Mouse (Mus musculus) mouse embryonic stem cell (cell line): ENCODE results near the gene Pcdh9.

Experiments used
- in situ Hi-C, 2 experiments: fragments of 300-500 bp; cut with MboI; formaldehyde crosslinking; loops; 1 replicate in 1 of 2; 3 replicates in 1 of 2; pipeline ENCODE4 v1.14.3; 2019 to 2020; ENCODE audit warnings: low sequenced_read_pairs in 2 of 2, low pct_unique_long_range_greater_than_20kb in 1 of 2, mixed read lengths in 1 of 2; ENCODE audit not compliant: unreplicated experiment in 1 of 2

Gene Pcdh9

DNA sequence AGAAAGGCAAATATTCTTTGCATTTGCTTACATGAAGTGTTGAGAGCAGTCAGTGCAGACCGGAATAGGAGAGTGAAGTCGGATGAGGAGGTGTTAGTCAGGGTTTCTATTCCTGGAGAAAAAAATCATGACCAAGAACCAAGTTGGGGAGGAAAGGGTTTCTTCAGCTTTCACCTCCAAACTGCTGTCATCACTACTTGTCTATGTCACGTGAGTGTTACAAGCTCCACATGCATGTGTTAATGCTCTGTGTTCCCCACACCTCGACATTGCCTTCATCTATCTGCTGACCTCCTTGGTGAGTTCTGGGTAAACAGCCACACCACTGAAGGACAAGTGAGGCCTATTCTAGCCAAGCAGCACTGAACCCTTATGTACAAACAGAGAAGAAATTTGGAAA is 797.7 kb downstream of the Pcdh9 start:
- in situ Hi-C loops, result no loop called here

DNA sequence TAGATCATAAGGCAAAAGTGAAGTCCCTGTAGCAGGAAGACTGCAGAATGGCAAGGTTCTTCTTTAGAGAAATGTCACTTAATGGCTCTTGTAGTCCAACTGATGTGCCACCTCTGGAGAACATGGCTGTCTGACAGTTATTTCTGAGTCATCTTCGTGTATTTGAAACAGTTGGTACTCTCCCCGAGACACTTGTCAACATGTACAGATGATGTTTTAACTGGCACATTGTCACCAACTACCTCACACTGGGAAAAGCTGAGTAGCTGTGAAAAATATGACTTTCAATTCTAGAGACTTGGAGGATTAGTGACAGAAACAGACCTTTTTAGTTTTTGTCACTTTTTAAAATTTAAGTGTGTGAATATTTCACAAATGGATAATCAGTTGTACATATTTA is 804.8 kb downstream of the Pcdh9 start:
- in situ Hi-C loops, result no loop called here

DNA sequence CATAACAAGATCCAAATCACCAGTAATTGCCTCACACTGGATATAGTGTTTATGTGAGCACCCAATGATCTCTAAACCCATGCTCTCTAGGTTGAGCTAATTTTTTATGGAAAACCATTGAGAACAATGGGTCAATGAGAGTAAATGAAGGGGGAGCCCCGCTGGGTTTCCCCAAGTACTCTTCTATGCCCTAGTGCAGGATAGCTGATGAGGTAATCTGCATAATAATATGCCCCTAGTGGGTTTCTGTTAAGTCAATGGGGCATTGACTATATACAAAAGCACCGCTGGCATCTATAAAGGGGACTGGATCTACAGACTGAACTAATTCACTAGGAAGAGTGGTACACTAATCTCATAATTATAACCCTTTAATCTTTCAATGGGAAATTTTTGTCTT is 807.3 kb downstream of the Pcdh9 start:
- in situ Hi-C loops, result no loop called here

DNA sequence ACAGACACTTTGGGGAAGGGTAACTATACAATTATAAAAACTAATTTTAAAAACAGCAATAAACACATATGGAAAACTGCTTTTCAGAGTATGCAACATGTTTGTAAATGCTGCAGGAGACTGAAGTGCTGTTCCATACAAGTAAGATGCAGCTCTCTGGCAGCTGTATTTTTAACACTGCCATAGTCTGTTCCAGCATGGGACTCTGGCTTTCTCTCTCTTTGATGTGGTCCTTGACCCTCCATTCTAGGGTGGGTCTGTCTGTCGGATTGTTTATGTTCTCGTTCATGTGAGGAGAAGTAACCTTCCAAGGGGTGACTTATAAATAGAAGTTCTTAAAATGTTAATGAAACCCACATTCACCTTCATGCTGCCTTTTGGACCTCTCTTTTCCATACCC is 809.6 kb downstream of the Pcdh9 start:
- in situ Hi-C loops, result no loop called here

GRCm38 (mm10) chr14:93075761-93076160 is 814.7 kb downstream of the Pcdh9 start:
- in situ Hi-C loops, result no loop called here

- in situ Hi-C loops, result no loop called here
These were observed 818.1 kb downstream of the Pcdh9 start for GRCm38 (mm10) chr14:93072346-93072745.

- in situ Hi-C loops, result no loop called here
These were observed 820.3 kb downstream of the Pcdh9 start for GRCm38 (mm10) chr14:93070140-93070539.

- in situ Hi-C loops, result no loop called here
These were observed 822.8 kb downstream of the Pcdh9 start for GRCm38 (mm10) chr14:93067411-93068336.

DNA sequence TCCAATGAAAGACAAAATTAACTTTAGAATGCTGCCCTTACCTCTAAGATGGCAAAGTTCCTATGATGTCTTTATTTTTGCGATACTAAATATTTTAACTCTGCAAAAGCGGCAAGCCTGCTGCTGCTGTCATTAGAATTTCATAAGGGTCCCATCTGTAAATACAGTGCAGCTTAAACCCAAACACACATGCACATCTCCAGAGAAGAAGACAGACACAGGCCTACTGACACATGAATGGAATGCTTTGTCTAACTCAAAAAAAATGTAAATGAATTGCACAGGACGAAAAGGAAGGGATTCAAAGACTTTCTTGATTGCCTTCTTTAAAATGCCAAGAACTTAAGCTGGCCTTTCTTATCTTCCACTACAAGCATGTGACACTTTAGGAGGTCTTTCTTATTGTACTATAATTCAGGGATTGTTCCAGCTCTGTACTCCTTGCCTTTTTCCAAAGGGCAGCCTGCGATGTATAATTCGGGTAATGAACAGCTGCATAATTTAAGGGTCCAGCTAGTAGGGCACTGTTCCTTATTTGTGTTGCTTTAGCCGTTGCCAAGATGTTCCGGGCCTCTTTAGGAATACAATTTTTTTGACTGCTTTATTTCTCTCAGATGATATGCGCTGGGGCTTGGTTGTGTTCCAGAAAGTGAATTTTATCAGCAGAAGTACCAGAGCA is 823.6 kb downstream of the Pcdh9 start:
- in situ Hi-C loops, result no loop called here

GRCm38 (mm10) chr14:93061824-93062620 is 828.5 kb downstream of the Pcdh9 start:
- in situ Hi-C loops, result no loop called here

DNA sequence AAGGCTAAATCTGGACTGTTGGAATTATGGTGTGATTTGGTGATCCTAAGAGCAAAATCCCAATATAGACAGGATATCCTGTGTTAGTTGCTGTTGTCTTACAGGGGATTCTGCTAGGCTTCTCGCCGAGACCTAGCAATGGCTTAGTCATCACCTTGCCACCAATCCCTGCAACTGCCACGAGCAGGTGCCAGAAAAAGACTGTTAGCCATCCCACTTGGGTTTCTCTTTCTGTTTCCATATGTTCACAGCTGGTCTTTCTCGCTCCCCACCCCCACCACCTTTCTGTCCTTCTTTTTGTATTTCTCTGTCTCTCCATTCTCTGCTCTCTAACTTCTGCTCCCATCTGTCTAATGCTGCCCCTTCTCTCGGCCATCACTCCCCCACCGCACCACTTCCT is 831.7 kb downstream of the Pcdh9 start:
- in situ Hi-C loops, result no loop called here

DNA sequence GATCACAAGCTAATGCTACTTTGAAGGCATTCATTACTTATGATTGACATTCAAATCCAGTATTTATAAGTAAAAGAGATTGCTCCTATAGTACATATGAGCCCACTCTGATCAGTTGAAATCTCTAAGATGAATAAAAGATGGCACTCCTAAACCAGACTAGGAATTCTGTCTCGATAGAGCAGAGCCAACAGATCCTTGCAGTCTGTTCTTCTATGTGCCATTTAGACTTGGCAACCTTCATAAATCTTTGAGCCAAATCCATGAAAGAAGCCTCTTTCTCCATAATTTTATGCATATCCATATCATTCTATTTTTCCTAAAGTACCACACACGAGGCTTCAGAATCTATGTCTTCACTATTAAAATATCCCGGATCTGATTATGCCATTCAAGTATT is 834.5 kb downstream of the Pcdh9 start:
- in situ Hi-C loops, result no loop called here

GRCm38 (mm10) chr14:93040591-93040990 is 849.9 kb downstream of the Pcdh9 start:
- in situ Hi-C loops, result no loop called here

DNA sequence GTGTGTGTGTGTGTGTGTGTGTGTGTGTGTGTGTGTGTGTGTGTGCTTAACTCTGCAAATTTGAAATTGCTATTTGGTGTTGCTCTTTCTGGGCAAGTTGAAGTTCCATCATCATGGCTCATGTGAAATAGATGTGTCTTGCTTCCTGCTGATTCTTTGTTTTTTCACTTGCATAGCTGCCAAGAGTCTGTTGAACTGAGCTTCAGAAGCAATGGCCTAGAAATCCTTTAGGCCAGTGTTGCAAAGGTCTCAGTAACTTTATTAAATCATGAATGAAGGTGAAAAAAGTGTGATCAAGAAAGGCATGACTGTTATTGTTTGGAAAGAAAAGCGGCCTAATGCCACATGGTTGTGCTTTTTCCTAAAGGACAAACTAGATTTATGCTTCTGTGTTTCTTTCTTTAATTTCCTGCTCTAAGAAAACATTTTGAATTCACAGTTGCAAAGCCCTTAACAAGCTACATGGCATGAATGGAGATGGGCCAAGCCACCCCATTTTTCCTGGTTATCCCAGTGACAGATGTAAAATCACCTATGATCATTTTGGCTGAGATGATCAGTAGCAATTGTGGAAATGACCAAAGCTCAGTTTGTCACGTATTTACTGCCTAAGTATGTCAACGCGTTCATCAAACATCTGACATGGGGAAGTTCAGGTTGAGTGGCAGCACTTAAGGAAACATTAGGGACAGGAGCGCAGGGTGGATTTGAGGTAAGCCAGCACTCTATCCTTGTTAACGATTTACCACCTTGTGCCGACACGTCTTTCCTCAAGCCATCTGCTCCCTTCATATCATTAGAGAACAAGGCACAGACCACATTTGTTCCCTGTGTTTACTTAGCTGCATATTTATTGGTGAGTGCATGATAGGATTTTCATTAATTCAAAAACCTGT is 850.9 kb downstream of the Pcdh9 start:
- in situ Hi-C loops, result no loop called here

GRCm38 (mm10) chr14:93009147-93010064 is 881.1 kb downstream of the Pcdh9 start:
- in situ Hi-C loops, result no loop called here
